Mouse (Mus musculus) spleen, postnatal 14 days (tissue): ENCODE data around the gene Idh1.
"Not testable (repeated sequence)": the region's sequence is repeated elsewhere in the genome, so short reads cannot be mapped to it uniquely, and the experiment has no call there.

Experiments
- DNase-seq, 2 experiments: peaks; one replicate each; pipeline ENCODE4 v3.0.0; 2021 to 2022; ENCODE audit warnings: low spot score in 2 of 2

The Idh1 gene

GRCm38 (mm10) chr1:65186287-65187073 is at the start of gene Idh1, which contains the start of gene Pikfyve:
Idh1 (minus strand) TSS chr1:65186500.
Pikfyve (plus strand) TSS chr1:65186683.
- peak; percentile 96 to 97 for DNase-seq

GRCm38 (mm10) chr1:65230566-65230965 is 44.3 kb upstream of the Idh1 start:
- DNase-seq, result no peak

GRCm38 (mm10) chr1:65229768-65230167 is 43.5 kb upstream of the Idh1 start:
- DNase-seq, result not testable (repeated sequence)

- DNase-seq, result no peak
These were observed 41.4 kb upstream of the Idh1 start for GRCm38 (mm10) chr1:65227681-65228080.

GRCm38 (mm10) chr1:65223654-65224053 is 37.4 kb upstream of the Idh1 start:
- DNase-seq, result no peak

GRCm38 (mm10) chr1:65217972-65218371 is 31.7 kb upstream of the Idh1 start:
- no peak for DNase-seq

GRCm38 (mm10) chr1:65217567-65217966 is 31.3 kb upstream of the Idh1 start:
- no peak for DNase-seq

- DNase-seq, result no peak
These were observed 26.9 kb upstream of the Idh1 start for GRCm38 (mm10) chr1:65213214-65213613.

GRCm38 (mm10) chr1:65204299-65204698 is 18.0 kb upstream of the Idh1 start:
- DNase-seq, result no peak

- no peak for DNase-seq
These were observed 12.6 kb upstream of the Idh1 start for GRCm38 (mm10) chr1:65198861-65199260.

- DNase-seq, result no peak
These were observed 12.1 kb upstream of the Idh1 start for GRCm38 (mm10) chr1:65198425-65198824.

GRCm38 (mm10) chr1:65193226-65193625 is 6.9 kb upstream of the Idh1 start:
- DNase-seq, result no peak

- DNase-seq, result no peak
These were observed 3.9 kb upstream of the Idh1 start for GRCm38 (mm10) chr1:65190172-65190571.

GRCm38 (mm10) chr1:65187074-65187430 is 752 bp upstream of the Idh1 start:
- no peak for DNase-seq

GRCm38 (mm10) chr1:65185524-65186205 is 635 bp downstream of the Idh1 start:
- DNase-seq, result no peak

- DNase-seq, result no peak
These were observed 1.3 kb downstream of the Idh1 start for GRCm38 (mm10) chr1:65185011-65185410.

GRCm38 (mm10) chr1:65183994-65184393 is 2.3 kb downstream of the Idh1 start:
- DNase-seq, result no peak

- no peak for DNase-seq
These were observed 4.8 kb downstream of the Idh1 start for GRCm38 (mm10) chr1:65181459-65181858.

- DNase-seq, result peak in 1 of 2 experiments; percentile 65
These were observed 6.6 kb downstream of the Idh1 start for GRCm38 (mm10) chr1:65179634-65180249.

GRCm38 (mm10) chr1:65178902-65179432 is 7.3 kb downstream of the Idh1 start:
- DNase-seq, result peak; percentile 71 to 77

- DNase-seq, result peak; percentile 82 to 85
These were observed 8.0 kb downstream of the Idh1 start for GRCm38 (mm10) chr1:65178126-65178901.

GRCm38 (mm10) chr1:65177452-65177851 is 8.8 kb downstream of the Idh1 start:
- DNase-seq, result no peak
